Mouse (Mus musculus): Measurements from ENCODE around the gene Vmn1r195.
"Not testable (repeated sequence)": the region's sequence is repeated elsewhere in the genome, so short reads cannot be mapped to it uniquely, and the experiment has no call there.

Gene Vmn1r195

GRCm38 (mm10) chr13:22270222-22270621 lies at the start of gene Vmn1r195:
Vmn1r195 (plus strand) TSS chr13:22270522.
- not testable (repeated sequence) for DNase-seq

- not testable (repeated sequence) for DNase-seq
Measured at GRCm38 (mm10) chr13:22223060-22223459, 47.3 kb upstream of the Vmn1r195 start, which contains the start of gene Vmn1r193. Vmn1r193 (minus strand) TSS chr13:22223160.

- DNase-seq: no peak
Measured at GRCm38 (mm10) chr13:22243915-22244314, 26.4 kb upstream of the Vmn1r195 start, which contains the start of gene Vmn1r194. Vmn1r194 (plus strand) TSS chr13:22244215.

- DNase-seq: no peak
Measured at GRCm38 (mm10) chr13:22271721-22272120, 1.4 kb downstream of the Vmn1r195 start.

GRCm38 (mm10) chr13:22284578-22284977 lies 14.3 kb downstream of the Vmn1r195 start:
- no peak for DNase-seq

- no peak for DNase-seq
Measured at GRCm38 (mm10) chr13:22289620-22290019, 19.3 kb downstream of the Vmn1r195 start, which contains the start of gene Vmn1r196. Vmn1r196 (plus strand) TSS chr13:22289920.

- DNase-seq: not testable (repeated sequence)
Measured at GRCm38 (mm10) chr13:22308075-22308474, 37.8 kb downstream of the Vmn1r195 start.

GRCm38 (mm10) chr13:22315361-22315760 lies 45.0 kb downstream of the Vmn1r195 start:
- DNase-seq: no peak

- DNase-seq: no peak
Measured at GRCm38 (mm10) chr13:22317366-22317765, 47.0 kb downstream of the Vmn1r195 start.

GRCm38 (mm10) chr13:22320091-22320490 lies 49.8 kb downstream of the Vmn1r195 start:
- DNase-seq: no peak

- DNase-seq: no peak
Measured at GRCm38 (mm10) chr13:22324289-22324688, 54.0 kb downstream of the Vmn1r195 start, which contains the start of gene Vmn1r197. Vmn1r197 (plus strand) TSS chr13:22324589.
